Mouse (Mus musculus) frontal cortex, adult (tissue): ENCODE measurements around the gene Rxfp4.

Source experiments
- ATAC-seq: cut with Nextera tagmentation; 2 replicates; pipeline ENCODE4 v1.9.2; 2017; ENCODE audit warnings: mild to moderate bottlenecking, moderate library complexity, mixed read lengths; ENCODE audit not compliant: low TSS enrichment

The Rxfp4 gene

GRCm38 (mm10) chr3:88651669-88652618 is 998 bp downstream of the Rxfp4 start:
- no peak for ATAC-seq

GRCm38 (mm10) chr3:88650713-88651504 is 2.0 kb downstream of the Rxfp4 start:
- ATAC-seq, result peak; percentile 16; the same call in 1 of the 2 replicates

GRCm38 (mm10) chr3:88649967-88650366 is 3.0 kb downstream of the Rxfp4 start:
- ATAC-seq, result no peak

GRCm38 (mm10) chr3:88649186-88649585 is 3.8 kb downstream of the Rxfp4 start:
- 0 out of 2 replicates have a peak, but pooled peaks have one; percentile 16 for ATAC-seq

GRCm38 (mm10) chr3:88648452-88649168 is 4.3 kb downstream of the Rxfp4 start:
- ATAC-seq, result 0 out of 2 replicates have a peak, but pooled peaks have one; percentile 21

GRCm38 (mm10) chr3:88647779-88648413 is 5.0 kb downstream of the Rxfp4 start:
- ATAC-seq, result no peak

GRCm38 (mm10) chr3:88647076-88647475 is 5.9 kb downstream of the Rxfp4 start:
- no peak for ATAC-seq

GRCm38 (mm10) chr3:88646426-88646995 is 6.4 kb downstream of the Rxfp4 start:
- no peak for ATAC-seq

GRCm38 (mm10) chr3:88645937-88646336 is 7.0 kb downstream of the Rxfp4 start:
- no peak for ATAC-seq

GRCm38 (mm10) chr3:88643078-88643477 is 9.9 kb downstream of the Rxfp4 start:
- no peak for ATAC-seq

- no peak for ATAC-seq
These were observed 12.3 kb downstream of the Rxfp4 start for GRCm38 (mm10) chr3:88640676-88641075.

GRCm38 (mm10) chr3:88639239-88639638 is 13.7 kb downstream of the Rxfp4 start:
- no peak for ATAC-seq

GRCm38 (mm10) chr3:88637134-88637533 is 15.8 kb downstream of the Rxfp4 start:
- ATAC-seq, result no peak

GRCm38 (mm10) chr3:88636555-88636986 is 16.4 kb downstream of the Rxfp4 start:
- ATAC-seq, result peak; percentile 81

- peak; percentile 7; the same call in 1 of the 2 replicates for ATAC-seq
These were observed 17.3 kb downstream of the Rxfp4 start for GRCm38 (mm10) chr3:88635506-88636275.

GRCm38 (mm10) chr3:88633056-88633455 is 19.9 kb downstream of the Rxfp4 start:
- ATAC-seq, result no peak

- no peak for ATAC-seq
These were observed 20.9 kb downstream of the Rxfp4 start for GRCm38 (mm10) chr3:88631921-88632587.

- peak; percentile 23 for ATAC-seq
These were observed 22.0 kb downstream of the Rxfp4 start for GRCm38 (mm10) chr3:88630849-88631341.

GRCm38 (mm10) chr3:88630018-88630417 is 22.9 kb downstream of the Rxfp4 start:
- 0 out of 2 replicates have a peak, but pooled peaks have one; percentile 3 for ATAC-seq
